Mouse (Mus musculus) liver, adult 2 months (tissue): ENCODE measurements around the gene Arnt2. TPM values are rescaled to one million over a fixed set of nuclear protein-coding genes. Genes with fewer than 3 reads are reported as not detected.

ENCODE experiments used
- DNase-seq: peaks from one replicate; pipeline ENCODE4 v3.0.0-alpha.2; 2011; ENCODE audit warnings: low read depth, low spot score; ENCODE audit errors: extremely low read depth
- H3K27ac ChIP-seq: fragments of 200-500 bp; replicated peaks from 2 replicates; pipeline ENCODE4 v1.5.1; 2012; ENCODE audit warnings: low read depth, mild to moderate bottlenecking, control low read depth, inconsistent platforms, low read length; ENCODE audit not compliant: insufficient read depth
- H3K27me3 ChIP-seq: fragments of 200-500 bp; 2 replicates; pipeline ENCODE4 v1.6.1; 2012; ENCODE audit warnings: mild to moderate bottlenecking, moderate library complexity, low read length, inconsistent platforms; ENCODE audit not compliant: control insufficient read depth, insufficient read depth
- H3K36me3 ChIP-seq: fragments of 200-500 bp; 2 replicates; pipeline ENCODE4 v1.6.1; 2012; ENCODE audit warnings: low read length, inconsistent platforms; ENCODE audit not compliant: control insufficient read depth, insufficient read depth
- H3K4me1 ChIP-seq: fragments of 200-500 bp; 2 replicates; pipeline ENCODE4 v1.6.1; 2011; ENCODE audit warnings: low read length; ENCODE audit not compliant: control insufficient read depth, insufficient read depth
- H3K4me3 ChIP-seq: fragments of 200-500 bp; 2 replicates; pipeline ENCODE4 v1.5.1; 2011; ENCODE audit warnings: low read depth, mild to moderate bottlenecking, control low read depth, low read length, moderate library complexity; ENCODE audit not compliant: insufficient read depth
- H3K79me2 ChIP-seq: fragments of 200-500 bp; 2 replicates; pipeline ENCODE4 v1.6.1; 2012; ENCODE audit warnings: inconsistent platforms, mild to moderate bottlenecking, low read length, moderate library complexity; ENCODE audit not compliant: control insufficient read depth, insufficient read depth
- H3K9ac ChIP-seq: fragments of 200-500 bp; 2 replicates; pipeline ENCODE4 v1.6.1; 2012; ENCODE audit warnings: low read depth, mild to moderate bottlenecking, control low read depth, inconsistent platforms, low read length
- CTCF ChIP-seq: fragments of 200-500 bp; IDR thresholded peaks from 2 replicates; pipeline ENCODE4 v1.5.1; 2011; ENCODE audit warnings: low read depth, low read length, control low read depth
- POLR2A ChIP-seq: fragments of 200-500 bp; IDR thresholded peaks from 2 replicates; pipeline ENCODE4 v1.6.1; 2011; ENCODE audit warnings: low read length, control low read depth; ENCODE audit not compliant: insufficient read depth; ENCODE audit errors: extremely low read depth
- WGBS: fragments of 180-500 bp; shearing (Covaris S2); methylation state at CpG from one replicate; pipeline ENCODE4 v1.1.7; 2018; 5-methylcytosine and 5-hydroxymethylcytosine counted together
- polyA plus RNA-seq: library from polyadenylated mRNA; depleted of rRNA; stranded (reverse); fragments of >200 nt; gene quantifications from 2 replicates; pipeline ENCODE4 v1.2.3, GENCODE M21; 2012
- total RNA-seq: library from RNA; depleted of rRNA; stranded (reverse); fragments of >200 nt; gene quantifications from 2 replicates; pipeline ENCODE4 v1.2.3, GENCODE M21; 2014

Gene Arnt2
- total and polyA plus RNA-seq, 2 experiments = not detected

- Histone ChIP-seq H3K4me1 (peaks cover 10% of the 10 kb centered on the region; the same call in 1 of the 2 replicates), H3K36me3 (no peaks in the 10 kb centered on the region), H3K79me2 (no peaks in the 10 kb centered on the region), H3K27ac (peak overlapping the region; percentile 1; the same call in 1 of the 2 replicates), H3K27me3 (no peaks in the 10 kb centered on the region), H3K4me3 (no peak overlapping the region), H3K9ac (no peak overlapping the region)
- TF ChIP-seq POLR2A (no peak), CTCF (no peak)
- WGBS = 77% methylated on average over 2 of the region's 2 CpGs
- no peak for DNase-seq
Observed at GRCm38 (mm10) chr7:84336580-84336886, 73.4 kb downstream of the Arnt2 start.

GRCm38 (mm10) chr7:84335766-84336579 lies 74.0 kb downstream of the Arnt2 start:
- peak; percentile 67 for DNase-seq
- Histone ChIP-seq H3K4me3 (no peak overlapping the region), H3K9ac (no peak overlapping the region), H3K79me2 (no peaks in the 10 kb centered on the region), H3K27ac (no peak overlapping the region), H3K4me1 (peaks cover 10% of the 10 kb centered on the region; the same call in 1 of the 2 replicates), H3K27me3 (no peaks in the 10 kb centered on the region), H3K36me3 (no peaks in the 10 kb centered on the region)
- no peak for TF ChIP-seq POLR2A
- TF ChIP-seq CTCF = no peak
- 49% methylated on average over 6 of the region's 6 CpGs for WGBS

GRCm38 (mm10) chr7:84333996-84334395 lies 76.0 kb downstream of the Arnt2 start:
- TF ChIP-seq CTCF = no peak
- TF ChIP-seq POLR2A = no peak
- Histone ChIP-seq H3K27ac (no peak overlapping the region), H3K27me3 (no peaks in the 10 kb centered on the region), H3K36me3 (no peaks in the 10 kb centered on the region), H3K9ac (no peak overlapping the region), H3K4me1 (peaks cover 10% of the 10 kb centered on the region; the same call in 1 of the 2 replicates), H3K79me2 (no peaks in the 10 kb centered on the region), H3K4me3 (no peak overlapping the region)
- WGBS = 72% methylated on average over 3 of the region's 3 CpGs
- DNase-seq = no peak

- H3K27ac ChIP-seq = no peak overlapping the region
- no peaks in the 10 kb centered on the region for H3K27me3 ChIP-seq
- no peak for DNase-seq
- H3K4me3 ChIP-seq = no peak overlapping the region
- no peaks in the 10 kb centered on the region for H3K79me2 ChIP-seq
- no peak overlapping the region for H3K9ac ChIP-seq
- peaks cover 10% of the 10 kb centered on the region; the same call in 1 of the 2 replicates for H3K4me1 ChIP-seq
- no peak for TF ChIP-seq POLR2A
- no peak for TF ChIP-seq CTCF
- 70% methylated on average over 11 of the region's 11 CpGs for WGBS
- no peaks in the 10 kb centered on the region for H3K36me3 ChIP-seq
Observed at GRCm38 (mm10) chr7:84332295-84333168, 77.4 kb downstream of the Arnt2 start.

- H3K27me3 ChIP-seq = no peaks in the 10 kb centered on the region
- H3K79me2 ChIP-seq = no peaks in the 10 kb centered on the region
- H3K36me3 ChIP-seq = no peaks in the 10 kb centered on the region
- WGBS = 56% methylated on average over 1 of the region's 1 CpGs
- no peaks in the 10 kb centered on the region for H3K4me1 ChIP-seq
- no peak for DNase-seq
- H3K27ac ChIP-seq = no peak overlapping the region
- no peak overlapping the region for H3K9ac ChIP-seq
- no peak overlapping the region for H3K4me3 ChIP-seq
- no peak for TF ChIP-seq POLR2A
- TF ChIP-seq CTCF = no peak
Observed at GRCm38 (mm10) chr7:84329174-84329583, 80.8 kb downstream of the Arnt2 start.

GRCm38 (mm10) chr7:84328770-84329169 lies 81.2 kb downstream of the Arnt2 start:
- Histone ChIP-seq H3K4me3 (no peak overlapping the region), H3K36me3 (no peaks in the 10 kb centered on the region), H3K79me2 (no peaks in the 10 kb centered on the region), H3K9ac (no peak overlapping the region), H3K4me1 (no peaks in the 10 kb centered on the region), H3K27me3 (no peaks in the 10 kb centered on the region), H3K27ac (no peak overlapping the region)
- no peak for TF ChIP-seq CTCF
- TF ChIP-seq POLR2A = no peak
- no peak for DNase-seq
- 48% methylated on average over 1 of the region's 1 CpGs for WGBS
